Mouse (Mus musculus) neutrophil, adult 5-6 weeks (primary cell): ENCODE results near the gene Efna1. TPM values are rescaled to one million over a fixed set of nuclear protein-coding genes. Genes with fewer than 3 reads are reported as not detected.
A peak's percentile ranks its signal among the peaks of the same experiment; 100 is the strongest.

Experiments
- ATAC-seq: fragments of 151-379, 151-347 bp; 2 replicates; pipeline ENCODE4 v1.8.0; 2017; ENCODE audit warnings: mild to moderate bottlenecking, moderate TSS enrichment; ENCODE audit not compliant: insufficient number of reproducible peaks, poor library complexity, low FRiP score, severe bottlenecking; ENCODE audit errors: extremely low read depth
- total RNA-seq: library from RNA; stranded (forward); fragments of 200-1000 nt; gene quantifications from 2 replicates; pipeline ENCODE4 v1.2.3, GENCODE M21; 2017

Efna1 gene
- total RNA-seq, 1 experiment from 2014 or later = 1.3 TPM

DNA sequence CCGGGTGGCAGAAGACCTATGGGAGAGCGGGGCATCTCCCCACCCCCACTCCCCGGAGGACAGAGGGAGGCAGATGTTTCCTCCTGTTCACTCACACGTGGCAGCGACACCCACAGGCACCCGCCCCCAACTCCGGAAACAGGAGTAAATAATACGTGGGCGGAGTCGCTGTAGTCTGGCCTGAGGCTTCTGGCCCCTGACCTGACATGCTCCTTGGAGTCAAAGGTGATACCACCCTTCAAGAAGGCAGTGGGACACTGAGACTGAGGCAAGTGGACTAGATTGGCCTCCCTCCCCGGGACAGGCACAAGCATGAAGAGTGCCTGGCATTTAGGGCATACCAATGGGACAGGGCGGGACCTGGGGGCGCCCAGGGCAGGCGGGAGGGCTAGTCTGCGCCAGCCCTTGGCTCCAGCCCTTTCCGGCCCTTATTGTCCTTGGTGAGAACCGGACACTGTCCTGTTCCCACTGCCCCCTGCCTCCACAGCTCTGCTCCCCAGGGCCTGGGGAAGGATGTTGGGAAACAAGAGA is 29.5 kb downstream of the Efna1 start:
- ATAC-seq = peak; percentile 76

DNA sequence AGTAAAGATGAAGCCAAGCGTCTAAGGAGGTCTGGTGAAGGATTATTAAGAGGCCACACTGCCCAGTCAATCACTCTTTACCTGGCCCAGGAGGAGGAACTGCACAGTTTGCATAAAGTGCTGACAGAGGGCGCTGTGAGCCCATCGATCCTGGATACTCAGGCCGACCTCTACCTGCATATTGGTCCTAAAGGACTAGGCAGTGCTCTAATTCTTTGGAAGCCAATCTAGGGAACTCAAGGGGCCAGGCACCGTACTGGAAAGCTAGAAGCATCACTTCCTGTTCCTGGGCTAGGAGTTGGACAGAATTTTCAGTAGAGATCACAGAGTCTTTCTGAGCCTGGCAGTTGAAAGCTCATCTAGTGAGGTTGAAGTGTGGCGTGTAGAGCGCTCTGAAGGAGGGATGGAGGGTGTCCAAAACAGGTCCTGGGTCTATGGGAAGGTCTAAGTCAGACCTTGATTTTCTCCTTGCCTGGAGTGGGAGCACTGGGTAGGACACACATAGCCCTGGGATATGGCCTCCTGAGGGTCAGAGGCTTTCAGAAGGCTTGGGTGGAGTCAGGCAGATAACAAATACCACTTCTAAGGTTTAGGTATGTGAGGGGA is 30.4 kb downstream of the Efna1 start:
- ATAC-seq = peak; percentile 38

DNA sequence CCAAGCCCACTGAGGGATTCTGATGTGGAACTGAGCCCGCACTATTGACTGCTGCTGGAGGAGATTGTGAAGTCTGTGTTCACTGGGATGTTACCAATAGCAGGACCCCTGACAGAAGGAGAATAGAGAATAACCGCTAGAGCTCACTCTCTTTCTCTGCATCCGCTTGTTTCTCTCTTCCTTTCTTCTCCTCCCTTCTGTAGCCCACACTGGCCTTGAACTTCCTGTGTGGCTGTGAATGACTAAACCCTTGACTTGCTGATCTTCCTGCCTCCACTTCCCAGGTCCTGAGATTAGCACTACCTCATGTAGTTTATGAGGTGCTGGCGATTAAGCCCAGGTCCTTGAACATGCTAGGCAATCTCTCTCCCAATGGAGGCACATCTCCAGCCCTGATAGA is 33.5 kb downstream of the Efna1 start:
- no peak for ATAC-seq

DNA sequence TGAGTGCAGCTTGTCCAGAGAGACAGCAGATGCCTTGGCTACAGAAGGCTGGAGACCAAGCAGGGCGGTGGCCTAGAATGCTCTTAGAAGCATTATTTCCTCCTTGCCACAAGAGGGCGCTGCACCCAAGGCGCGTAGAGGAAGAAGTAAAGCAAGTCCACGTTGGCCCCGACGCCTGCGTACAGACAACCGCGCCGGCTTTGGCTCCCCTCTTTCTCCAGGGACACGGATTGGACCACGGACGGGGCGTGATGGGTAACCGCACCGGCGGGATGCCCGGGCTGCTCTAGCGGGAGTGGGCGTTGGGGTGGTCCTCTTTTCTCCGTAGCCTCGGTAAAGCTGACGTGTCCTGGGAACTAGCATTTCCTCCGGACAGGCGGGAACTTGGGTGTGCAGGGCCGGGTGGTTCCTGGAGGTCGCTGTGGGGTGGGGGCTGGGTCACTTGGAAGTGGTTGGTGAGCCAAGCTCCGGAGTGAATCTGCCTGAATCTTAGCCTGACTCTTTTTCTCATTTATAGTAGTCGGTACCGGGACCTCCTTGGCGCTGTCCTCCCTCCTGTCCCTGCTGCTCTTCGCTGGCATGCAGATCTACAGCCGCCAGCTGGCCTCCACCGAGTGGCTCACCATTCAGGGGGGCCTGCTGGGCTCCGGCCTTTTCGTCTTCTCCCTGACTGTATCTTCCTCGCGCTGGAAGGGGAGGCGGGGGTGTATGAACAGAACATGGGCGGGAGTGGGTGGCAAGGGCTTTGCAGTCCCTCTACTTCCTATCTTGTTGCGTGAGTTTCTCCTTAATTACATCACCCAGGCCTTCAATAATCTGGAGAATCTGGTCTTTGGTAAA is 34.5 kb downstream of the Efna1 start, which contains the start of gene Trim46:
Gene Trim46 (minus strand): TSS at position 49 of the 840 bp plus-strand sequence.
- ATAC-seq = peak; percentile 73

DNA sequence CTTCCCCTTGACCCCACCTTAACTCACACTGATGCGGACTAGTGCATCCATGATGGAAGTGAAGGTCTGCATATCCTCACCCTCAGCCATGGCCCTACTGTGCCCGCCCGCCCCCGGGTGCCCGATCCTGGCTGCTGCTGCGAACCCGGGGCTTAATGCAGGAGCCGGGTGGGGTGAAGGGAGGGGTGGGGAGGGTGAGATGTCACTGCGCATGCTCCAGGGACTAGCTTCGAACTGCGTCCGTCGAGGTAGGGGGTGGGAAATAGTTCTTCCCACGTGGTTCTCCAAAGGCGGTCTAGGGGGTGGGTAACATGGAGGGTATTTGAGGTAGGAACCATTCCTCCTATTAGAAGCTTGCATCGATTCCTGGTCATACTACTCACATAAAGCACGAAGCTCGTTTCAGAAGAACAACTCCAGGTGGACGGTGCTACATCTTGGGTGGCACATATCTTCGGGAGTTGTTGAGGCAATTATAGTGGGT is 35.2 kb downstream of the Efna1 start, which contains the start of gene Krtcap2:
Gene Krtcap2 (plus strand): TSS at position 279 of the 484 bp plus-strand sequence.
- no peak for ATAC-seq

DNA sequence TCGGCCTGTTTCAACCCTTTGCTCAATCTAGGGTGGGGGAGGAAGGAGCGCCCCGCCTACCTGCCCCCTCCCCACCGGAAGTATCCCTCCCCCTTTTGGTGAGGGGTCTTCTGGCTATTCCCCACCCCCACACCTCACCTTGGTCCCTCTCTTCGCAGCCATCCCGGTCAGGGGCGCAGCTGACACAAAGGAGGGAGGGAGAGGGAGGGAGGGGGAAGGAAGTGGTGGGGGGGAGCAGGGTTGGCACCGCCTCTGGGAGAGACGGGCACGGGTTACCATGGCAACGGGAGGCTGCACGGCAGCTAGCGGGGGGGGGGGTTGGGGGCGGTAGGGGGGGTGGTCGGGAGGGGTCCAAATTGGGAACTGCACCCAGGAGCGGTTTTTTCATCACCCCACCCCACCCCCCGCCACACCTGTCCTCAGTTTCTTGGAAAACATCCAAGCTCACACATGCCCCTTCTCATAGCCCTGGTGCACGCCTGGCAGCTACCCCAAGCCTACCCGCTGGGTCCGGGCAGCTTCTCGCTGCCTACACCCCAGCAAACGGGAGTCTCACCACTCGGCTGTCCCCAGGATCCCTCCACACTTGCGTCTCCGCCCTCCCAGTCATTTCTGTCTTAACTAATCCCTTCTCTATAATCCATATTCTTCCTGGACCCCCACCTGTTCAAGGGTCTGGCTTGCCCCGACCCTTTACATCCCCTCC is 35.8 kb downstream of the Efna1 start:
- no peak for ATAC-seq

DNA sequence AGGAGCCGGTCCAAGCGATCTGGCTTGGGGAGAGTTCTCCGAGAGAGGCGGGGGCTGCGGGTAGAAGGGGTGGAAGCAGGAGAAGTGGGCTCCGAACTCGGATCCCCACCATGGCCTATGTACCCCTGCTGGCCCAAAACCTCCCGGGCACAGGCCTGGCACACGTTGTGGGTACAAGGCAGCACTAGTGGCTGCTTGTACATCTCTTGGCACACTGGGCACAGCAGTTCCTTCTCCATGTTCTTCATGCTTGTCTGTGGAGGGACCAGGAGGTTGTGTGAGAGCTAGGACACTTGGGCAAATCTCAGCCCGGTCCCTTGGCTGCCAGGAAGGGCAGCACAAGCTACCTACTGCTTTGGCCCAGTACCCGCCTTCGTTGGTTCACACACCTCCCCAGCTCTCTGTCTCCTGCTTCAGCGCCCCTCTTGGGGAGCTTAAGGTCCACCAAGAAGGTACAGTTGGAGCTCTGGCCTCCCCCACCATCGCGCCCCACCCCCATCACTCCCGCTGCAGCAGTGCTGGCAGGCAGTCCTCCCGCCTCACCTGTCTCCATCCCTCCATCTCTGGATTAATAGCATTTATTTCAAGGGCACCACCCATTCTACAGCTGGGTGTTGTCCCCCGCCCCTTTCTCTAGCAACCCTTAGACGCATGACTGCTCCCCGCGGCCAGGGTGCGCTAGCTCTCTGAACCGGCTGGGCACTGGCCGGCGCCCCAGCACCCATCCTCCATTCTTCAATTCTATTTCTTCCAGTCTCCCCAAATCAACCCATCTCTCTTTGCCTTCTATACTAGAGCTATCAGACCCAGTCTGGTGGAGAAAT is 36.6 kb downstream of the Efna1 start:
- 0 out of 2 replicates have a peak, but pooled peaks have one; percentile 13 for ATAC-seq

DNA sequence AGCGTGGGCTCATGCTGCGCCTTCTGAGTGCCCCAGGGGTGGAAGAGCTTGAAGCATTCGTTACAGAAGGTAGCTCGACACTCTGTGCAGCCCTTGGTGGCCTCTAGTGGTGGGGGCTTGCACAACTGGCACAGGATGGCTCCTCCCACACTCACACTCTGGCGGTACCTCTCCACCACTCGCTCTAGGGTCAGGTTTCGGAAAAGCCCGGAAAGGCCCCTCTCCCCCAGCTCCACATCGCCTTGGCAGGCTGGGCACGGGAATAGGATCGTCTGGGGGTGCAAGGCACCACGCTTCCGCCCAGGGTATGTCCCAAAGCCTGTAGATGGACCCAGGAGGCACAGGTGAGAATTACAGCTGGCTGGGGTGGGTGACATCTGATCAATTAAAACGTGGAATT is 37.3 kb downstream of the Efna1 start:
- peak; percentile 68 for ATAC-seq

DNA sequence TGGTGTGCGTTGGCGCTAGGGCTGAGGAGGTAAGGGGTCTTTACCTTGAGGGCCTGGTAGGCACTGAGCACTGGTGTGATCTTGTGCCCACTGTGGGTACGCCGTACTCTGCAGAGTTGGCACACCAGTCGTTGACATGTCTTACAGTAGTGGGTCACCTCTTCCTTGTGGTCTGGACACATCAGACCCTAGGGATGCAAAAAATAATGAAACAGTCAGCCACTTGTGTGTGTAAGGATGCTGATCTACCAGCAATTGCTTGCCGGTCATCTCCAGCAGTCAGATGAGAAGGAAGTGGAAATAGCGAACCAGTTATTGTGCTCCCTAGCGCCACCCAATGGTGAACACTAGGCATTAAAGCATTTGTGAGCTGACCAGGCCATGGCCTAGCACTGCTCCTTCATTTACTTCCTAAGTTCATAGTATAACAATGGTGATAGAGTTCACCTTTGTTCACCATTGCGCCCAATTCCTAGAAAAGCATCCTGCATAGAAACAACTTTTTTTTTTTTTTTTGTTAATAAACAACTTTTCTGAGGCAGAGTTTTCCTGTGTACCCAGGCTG is 38.5 kb downstream of the Efna1 start:
- ATAC-seq = peak; percentile 37

DNA sequence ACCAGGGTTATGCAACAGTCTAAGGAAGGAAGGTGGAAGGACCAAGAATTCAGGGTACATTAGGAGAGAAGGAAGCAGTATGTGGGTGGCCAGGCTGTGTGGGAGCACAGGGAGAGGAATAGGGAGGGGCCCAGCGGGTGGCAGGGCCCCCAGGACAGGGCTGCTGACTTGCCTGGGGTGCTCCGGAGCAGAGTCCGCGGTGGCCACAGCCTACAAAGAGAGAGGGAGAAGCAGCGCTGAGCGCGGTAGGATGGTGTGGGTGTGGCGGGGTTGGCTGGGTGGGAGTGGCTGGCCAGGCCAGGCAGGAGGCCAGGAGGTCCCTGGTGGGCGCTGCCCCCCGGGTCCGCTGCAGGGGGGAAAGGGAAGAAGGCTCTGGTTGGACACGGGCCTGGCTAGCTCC is 42.4 kb downstream of the Efna1 start:
- ATAC-seq = no peak

DNA sequence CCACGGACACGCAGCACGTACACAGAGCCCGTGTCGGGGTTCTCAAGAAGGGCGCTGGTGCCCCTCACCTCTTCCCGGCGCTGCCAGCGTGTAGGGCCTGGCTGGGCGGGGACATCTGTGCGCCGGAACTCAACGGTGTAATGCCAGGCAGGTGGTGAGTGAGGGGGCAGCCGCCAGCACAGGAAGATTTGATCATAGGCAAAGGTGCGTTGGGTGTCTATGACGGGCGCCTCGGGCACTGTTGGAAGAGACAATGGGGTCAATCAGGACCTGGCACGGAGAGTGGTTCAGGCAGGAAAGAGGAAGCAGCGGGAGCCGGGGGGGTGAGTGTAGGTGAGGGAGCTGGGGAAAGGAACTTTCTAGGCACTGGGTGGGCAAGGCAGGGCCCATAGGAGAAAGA is 43.3 kb downstream of the Efna1 start:
- no peak for ATAC-seq

DNA sequence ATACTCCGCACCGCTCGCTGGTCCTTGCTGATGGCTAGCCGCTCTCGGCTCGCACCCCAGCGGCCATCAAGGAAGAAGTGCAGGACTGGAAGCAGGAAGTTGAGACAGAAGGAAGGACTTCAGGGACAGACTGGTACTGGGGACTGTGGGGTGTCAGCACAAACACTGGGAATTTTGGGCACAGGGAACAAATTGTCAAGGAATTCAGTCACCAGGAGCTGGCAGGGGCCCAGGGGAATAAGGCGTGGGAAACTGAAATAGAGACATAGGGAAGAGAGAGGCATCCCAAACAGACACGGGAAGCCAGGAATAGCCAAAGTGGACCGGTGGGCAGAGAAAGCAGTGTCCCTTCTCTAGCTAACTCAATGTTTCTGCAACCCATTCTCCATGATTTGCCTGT is 44.4 kb downstream of the Efna1 start:
- ATAC-seq = no peak

DNA sequence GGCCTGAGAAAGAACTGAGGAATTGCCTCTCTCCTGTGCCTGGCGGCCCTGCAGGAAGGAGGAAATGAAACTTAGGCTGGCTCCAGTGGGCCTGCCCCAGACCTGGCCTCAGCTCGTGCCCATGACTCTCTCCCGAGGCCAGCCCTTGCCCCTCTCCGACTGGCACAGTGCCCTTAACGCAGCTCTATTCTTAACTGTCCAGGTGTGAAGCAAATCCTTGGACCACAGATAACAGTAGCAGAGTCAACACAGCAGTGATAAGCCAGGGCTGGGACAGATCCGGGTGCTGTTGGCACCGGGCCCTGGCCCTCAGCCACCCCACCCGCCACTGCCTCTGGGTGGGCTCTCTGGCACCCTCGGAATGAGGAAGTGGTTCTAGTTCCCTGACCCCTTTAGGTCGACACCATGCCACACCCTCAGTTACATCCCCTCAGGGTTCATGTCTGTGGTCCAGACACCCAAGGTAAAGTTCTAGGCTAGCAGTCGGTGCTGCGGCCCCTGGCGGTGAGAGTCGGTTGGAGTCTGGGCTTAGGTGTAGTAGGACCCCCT is 47.3 kb downstream of the Efna1 start:
- peak; percentile 45 for ATAC-seq

DNA sequence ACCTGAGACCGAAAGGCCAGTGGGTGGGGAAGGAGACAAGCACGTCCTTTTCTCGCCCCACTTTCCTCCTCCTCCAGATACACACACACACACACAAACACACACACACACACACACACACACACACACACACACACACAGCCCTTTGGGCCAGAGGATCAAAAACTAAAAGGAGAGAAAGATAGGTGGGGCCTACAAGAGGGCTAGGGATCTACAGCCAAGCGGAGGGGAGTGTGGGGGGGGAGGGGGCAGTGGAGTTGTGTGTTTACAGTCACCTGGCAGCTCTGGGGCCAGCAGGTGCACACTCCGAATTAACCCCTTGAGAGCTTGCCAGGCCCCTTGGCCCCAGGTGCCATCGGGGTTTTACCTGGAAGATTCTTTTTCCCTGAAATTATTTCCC is 48.3 kb downstream of the Efna1 start:
- ATAC-seq = no peak

DNA sequence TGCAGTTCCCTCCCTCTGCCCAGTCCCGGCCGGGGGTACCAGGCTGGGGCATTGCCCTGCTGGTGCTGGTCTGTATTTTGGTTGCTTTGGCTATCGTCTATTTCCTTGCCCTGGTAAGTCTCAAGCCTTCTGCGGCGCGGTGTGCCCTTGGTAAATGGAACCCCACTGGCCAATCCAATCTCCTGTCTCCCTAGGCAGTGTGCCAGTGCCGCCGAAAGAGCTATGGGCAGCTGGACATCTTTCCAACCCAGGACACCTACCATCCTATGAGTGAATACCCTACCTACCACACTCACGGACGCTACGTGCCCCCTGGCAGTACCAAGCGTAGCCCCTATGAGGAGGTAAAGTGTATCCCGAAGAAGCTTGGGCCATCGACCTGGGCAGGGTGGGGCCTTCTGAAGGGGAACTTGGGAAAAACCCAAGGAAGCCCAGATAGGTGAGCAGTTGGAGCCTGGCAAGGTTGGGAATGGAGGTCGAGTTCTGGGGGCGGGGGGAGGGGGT is 49.1 kb downstream of the Efna1 start:
- no peak for ATAC-seq

DNA sequence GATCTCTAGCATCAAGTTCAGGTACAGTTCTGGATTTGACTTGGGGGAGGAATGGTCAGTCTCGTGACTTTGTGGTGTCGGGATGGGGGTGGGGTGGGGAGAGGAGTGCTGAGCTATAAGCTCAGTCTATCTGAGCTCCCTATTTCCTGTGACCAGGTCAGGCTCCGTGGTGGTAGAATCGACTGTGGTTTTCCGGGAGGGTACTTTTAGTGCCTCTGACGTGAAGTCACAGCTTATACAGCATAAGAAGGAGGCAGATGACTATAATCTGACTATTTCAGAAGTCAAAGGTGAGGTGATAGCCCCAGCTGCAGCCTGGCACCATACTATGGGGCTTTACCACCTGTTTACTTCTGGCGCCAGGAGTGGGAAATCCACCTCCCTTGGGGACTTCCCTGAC is 49.6 kb downstream of the Efna1 start:
- ATAC-seq = no peak

DNA sequence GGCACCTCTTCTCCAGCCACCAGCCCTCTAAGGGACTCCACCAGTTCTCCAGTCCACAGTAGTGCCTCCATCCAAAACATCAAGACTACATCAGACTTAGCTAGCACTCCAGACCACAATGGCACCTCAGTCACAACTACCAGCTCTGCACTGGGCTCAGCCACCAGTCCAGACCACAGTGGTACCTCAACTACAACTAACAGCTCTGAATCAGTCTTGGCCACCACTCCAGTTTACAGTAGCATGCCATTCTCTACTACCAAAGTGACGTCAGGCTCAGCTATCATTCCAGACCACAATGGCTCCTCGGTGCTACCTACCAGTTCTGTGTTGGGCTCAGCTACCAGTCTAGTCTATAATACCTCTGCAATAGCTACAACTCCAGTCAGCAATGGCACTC is 50.4 kb downstream of the Efna1 start:
- ATAC-seq = no peak

DNA sequence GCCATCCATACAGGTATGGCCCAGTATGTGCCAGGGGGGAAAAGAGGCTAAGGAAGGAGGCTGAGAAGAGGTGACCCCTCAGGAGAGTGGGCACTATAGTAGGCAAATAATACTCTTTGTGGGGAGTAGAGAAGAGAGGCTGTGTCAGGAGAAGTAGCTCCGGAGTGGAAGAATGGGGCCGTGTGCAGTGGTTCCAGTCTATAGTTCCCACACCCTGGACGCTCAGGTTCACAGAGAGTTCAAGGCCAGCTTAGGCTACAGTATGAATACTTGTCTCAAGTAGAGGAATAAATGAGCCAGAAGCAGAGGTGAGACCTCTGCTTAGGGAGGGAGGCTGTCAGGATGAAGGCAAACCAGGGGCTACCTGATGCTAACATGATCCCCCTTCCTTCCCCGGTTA is 51.7 kb downstream of the Efna1 start:
- ATAC-seq = no peak
